ENCODE assay signal across 8 mouse cellular contexts in genomic region chr5:30959198-30959854, GRCm38 (mm10). TPM values are rescaled to one million over a fixed set of nuclear protein-coding genes. Genes with fewer than 3 reads are reported as not detected.
DNase-seq lines count a peak whose midpoint lies in the region; ATAC-seq and TF ChIP-seq lines count a peak whose summit lies in the region.

No protein-coding gene starts in this region.

- peak overlapping the region; percentile 93 for H3K4me2 ChIP-seq in heart, embryonic 14.5 days (ENCODE audit: low read length)
- peak overlapping the region; percentile 69 for H3K4me2 ChIP-seq in intestine, postnatal 0 days (replicated peaks; ENCODE audit: low read depth)

- H3K9me3 ChIP-seq in heart, embryonic 14.5 days (ENCODE audit: control insufficient read depth, low read length), result no peaks in the 10 kb centered on the region
- no peaks in the 10 kb centered on the region for H3K9me3 ChIP-seq in embryonic facial prominence, embryonic 10.5 days
- no peaks in the 10 kb centered on the region for H3K9me3 ChIP-seq in intestine, postnatal 0 days (ENCODE audit: control insufficient read depth)

- peaks cover 35% of the 10 kb centered on the region for H3K36me3 ChIP-seq in heart, embryonic 14.5 days (ENCODE audit: control insufficient read depth, insufficient read depth, low read length)
- H3K36me3 ChIP-seq in embryonic facial prominence, embryonic 10.5 days (replicated peaks), result peaks cover 39% of the 10 kb centered on the region
- H3K36me3 ChIP-seq in intestine, postnatal 0 days (ENCODE audit: control insufficient read depth, insufficient read depth), result peaks cover 32% of the 10 kb centered on the region

- H3K27ac ChIP-seq in heart, embryonic 14.5 days (replicated peaks in 1 of 2; ENCODE audit: control insufficient read depth in 1 of 2, insufficient read depth in 1 of 2, low read depth in 2 of 2, low read length in 2 of 2), result peak overlapping the region; percentile 84 to 86; a peak in 3 of 4 replicates
- H3K27ac ChIP-seq in embryonic facial prominence, embryonic 10.5 days (replicated peaks), result peak overlapping the region; percentile 89
- peak overlapping the region; percentile 91 for H3K27ac ChIP-seq in intestine, postnatal 0 days (ENCODE audit: low read depth, low read length)

- no peak for DNase-seq in heart, postnatal 4 days
- DNase-seq in embryonic facial prominence, embryonic 10.5 days (ENCODE audit: low spot score), result no peak
- peak; percentile 20 for DNase-seq in lung, postnatal 36 days
- DNase-seq in urinary bladder, postnatal 36 days (ENCODE audit: low spot score in 2 of 2), result no peak
- DNase-seq in cerebellum, postnatal 4 days (ENCODE audit: low spot score in 2 of 2), result no peak
- DNase-seq in layer of hippocampus, adult 9-10 months (ENCODE audit: low spot score), result no peak

- H3K4me1 ChIP-seq in heart, embryonic 14.5 days (ENCODE audit: control insufficient read depth in 2 of 2, insufficient read depth in 2 of 2, low read length in 2 of 2), result peaks cover 6 to 18% of the 10 kb centered on the region in 2 experiments
- H3K4me1 ChIP-seq in embryonic facial prominence, embryonic 10.5 days, result peaks cover 23% of the 10 kb centered on the region
- peaks cover 3% of the 10 kb centered on the region; the same call in 1 of the 2 replicates for H3K4me1 ChIP-seq in intestine, postnatal 0 days (replicated peaks; ENCODE audit: control insufficient read depth, insufficient read depth, low read length)

- no peak for ATAC-seq in heart, embryonic 14.5 days (ENCODE audit: insufficient number of reproducible peaks, insufficient read depth, low FRiP score, low read depth)
- ATAC-seq in intestine, postnatal 0 days, result peak; percentile 46; the same call in 1 of the 2 replicates

- no peaks in the 10 kb centered on the region for H3K27me3 ChIP-seq in heart, embryonic 14.5 days (ENCODE audit: control insufficient read depth, insufficient read depth, low read length)
- no peaks in the 10 kb centered on the region for H3K27me3 ChIP-seq in embryonic facial prominence, embryonic 10.5 days (replicated peaks; ENCODE audit: low read depth, poor library complexity, severe bottlenecking)
- H3K27me3 ChIP-seq in intestine, postnatal 0 days (replicated peaks; ENCODE audit: control insufficient read depth, insufficient read depth, low read length), result no peaks in the 10 kb centered on the region

- WGBS in heart, embryonic 14.5 days, result 30% methylated on average over 19 of the region's 19 CpGs
- 37% methylated on average over 19 of the region's 19 CpGs for WGBS in embryonic facial prominence, embryonic 10.5 days
- 15% methylated on average over 19 of the region's 19 CpGs for WGBS in intestine, postnatal 0 days

- H3K4me3 ChIP-seq in heart, embryonic 14.5 days (ENCODE audit: control insufficient read depth in 1 of 2, insufficient read depth in 1 of 2, low read depth in 1 of 2, low read length in 2 of 2), result peak overlapping the region; percentile 84 to 86
- H3K4me3 ChIP-seq in embryonic facial prominence, embryonic 10.5 days, result peak overlapping the region; percentile 73
- H3K4me3 ChIP-seq in intestine, postnatal 0 days (ENCODE audit: low read depth, low read length), result peak overlapping the region; percentile 84

- peak overlapping the region; percentile 94 for H3K9ac ChIP-seq in heart, embryonic 14.5 days (ENCODE audit: low read length)
- peak overlapping the region; percentile 89 for H3K9ac ChIP-seq in intestine, postnatal 0 days (ENCODE audit: low read depth, low read length)

- no peak for TF ChIP-seq CTCF in intestine, postnatal 0 days (IDR thresholded peaks at IDR 0.05; ENCODE audit: low read depth)

RNA-seq across cellular contexts. Expression of gene Preb, which starts 0.8 kb away (rescaled TPM):
- polyA plus RNA-seq in heart, embryonic 14.5 days (2014; fragmentation: Nextera tagmentation; extraction: Ambion mirVana), result 49.7 and 59.5 TPM in 2 replicates
- total RNA-seq in heart, postnatal 4 days (2021), result 10 to 100 TPM; 62.3 to 68.4 TPM
- 142 and 150 TPM in 2 replicates for polyA plus RNA-seq in embryonic facial prominence, embryonic 10.5 days (2016; fragmentation: Nextera tagmentation; extraction: Ambion mirVana)
- 150 and 161 TPM in 2 replicates for polyA plus RNA-seq in intestine, postnatal 0 days (2015; fragmentation: Nextera tagmentation; extraction: Ambion mirVana)

RNA-seq across cellular contexts. Expression of gene Tcf23, which starts 9.1 kb away (rescaled TPM):
- polyA plus RNA-seq in heart, embryonic 14.5 days (2014; fragmentation: Nextera tagmentation; extraction: Ambion mirVana), result 0.07 and 0.15 TPM in 2 replicates
- total RNA-seq in heart, postnatal 4 days (2021), result under 1 TPM; 0.23 to 0.26 TPM
- polyA plus RNA-seq in embryonic facial prominence, embryonic 10.5 days (2016; fragmentation: Nextera tagmentation; extraction: Ambion mirVana), result not detected in 2 replicates
- polyA plus RNA-seq in intestine, postnatal 0 days (2015; fragmentation: Nextera tagmentation; extraction: Ambion mirVana), result 1.8 and 2.3 TPM in 2 replicates

RNA-seq across cellular contexts. Expression of gene Cgref1, which starts 13.9 kb away (rescaled TPM):
- 2.0 and 3.8 TPM in 2 replicates for polyA plus RNA-seq in heart, embryonic 14.5 days (2014; fragmentation: Nextera tagmentation; extraction: Ambion mirVana)
- under 1 TPM; 0.67 to 0.77 TPM for total RNA-seq in heart, postnatal 4 days (2021)
- 2.2 and 3.2 TPM in 2 replicates for polyA plus RNA-seq in embryonic facial prominence, embryonic 10.5 days (2016; fragmentation: Nextera tagmentation; extraction: Ambion mirVana)
- 535 and 618 TPM in 2 replicates for polyA plus RNA-seq in intestine, postnatal 0 days (2015; fragmentation: Nextera tagmentation; extraction: Ambion mirVana)

RNA-seq across cellular contexts. Expression of gene Khk, which starts 38.1 kb away (rescaled TPM):
- 9.7 and 12.1 TPM in 2 replicates for polyA plus RNA-seq in heart, embryonic 14.5 days (2014; fragmentation: Nextera tagmentation; extraction: Ambion mirVana)
- total RNA-seq in heart, postnatal 4 days (2021), result 1 to 10 TPM; 6.4 to 9.2 TPM
- 8.1 and 9.9 TPM in 2 replicates for polyA plus RNA-seq in embryonic facial prominence, embryonic 10.5 days (2016; fragmentation: Nextera tagmentation; extraction: Ambion mirVana)
- polyA plus RNA-seq in intestine, postnatal 0 days (2015; fragmentation: Nextera tagmentation; extraction: Ambion mirVana), result 89.6 and 97.9 TPM in 2 replicates

RNA-seq across cellular contexts. Expression of gene Emilin1, which starts 46.1 kb away (rescaled TPM):
- polyA plus RNA-seq in heart, embryonic 14.5 days (2014; fragmentation: Nextera tagmentation; extraction: Ambion mirVana), result 91.8 and 108 TPM in 2 replicates
- total RNA-seq in heart, postnatal 4 days (2021), result 10 to 100 TPM; 83.4 to 93.2 TPM
- 158 and 162 TPM in 2 replicates for polyA plus RNA-seq in embryonic facial prominence, embryonic 10.5 days (2016; fragmentation: Nextera tagmentation; extraction: Ambion mirVana)
- polyA plus RNA-seq in intestine, postnatal 0 days (2015; fragmentation: Nextera tagmentation; extraction: Ambion mirVana), result 63.2 and 63.7 TPM in 2 replicates

Comparison
In these comparisons a context has a peak if more than half of its experiments do, and no peak if none do; other contexts are left out.
1. RNA of gene Cgref1, which starts 13.9 kb away (polyA plus RNA-seq): 535 to 618 TPM in intestine, postnatal 0 days; 2.0 to 3.8 TPM in heart, embryonic 14.5 days and 2.2 to 3.2 TPM in embryonic facial prominence, embryonic 10.5 days; every median in the first group is over 100 times any median in the second.
2. Peak in every context shown above with its lines, with median percentiles within 50 percentile points of each other: H3K27ac ChIP-seq and H3K4me3 ChIP-seq.